Mouse (Mus musculus): Measurements from ENCODE around the gene Lrrc49. TPM values are rescaled to one million over a fixed set of nuclear protein-coding genes. Genes with fewer than 3 reads are reported as not detected.

The Lrrc49 gene
- total RNA-seq (2022) = 10 to 100 TPM; 54.6 to 70.3 (median 63.6) TPM

DNA sequence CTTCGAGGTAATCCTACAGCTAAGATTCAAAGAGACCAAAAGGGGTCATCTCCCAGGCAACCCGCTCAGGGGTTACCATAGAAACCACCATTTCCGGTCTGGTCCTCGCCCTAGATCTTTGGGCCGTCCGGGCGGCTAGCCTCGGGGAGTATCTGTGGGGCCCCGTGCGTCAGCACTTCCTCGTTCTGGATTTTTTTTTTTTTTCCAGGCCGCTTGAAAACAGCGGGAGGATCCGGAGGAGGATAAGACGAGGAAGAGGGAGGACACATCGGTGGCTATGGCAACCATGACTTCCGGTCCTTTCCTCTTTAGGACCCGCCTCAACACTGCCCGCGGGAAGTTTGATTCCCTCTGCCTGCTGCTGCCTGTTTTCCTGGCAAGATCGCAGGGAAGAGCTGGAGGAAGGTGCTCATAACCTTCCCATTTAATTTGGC, at the start of gene Lrrc49:
Gene Lrrc49, minus strand, starts transcription at position 268 of the 434 bp plus-strand sequence.
- DNase-seq (ENCODE audit: low spot score in 2 of 2) = peak; percentile 88 to 91

DNA sequence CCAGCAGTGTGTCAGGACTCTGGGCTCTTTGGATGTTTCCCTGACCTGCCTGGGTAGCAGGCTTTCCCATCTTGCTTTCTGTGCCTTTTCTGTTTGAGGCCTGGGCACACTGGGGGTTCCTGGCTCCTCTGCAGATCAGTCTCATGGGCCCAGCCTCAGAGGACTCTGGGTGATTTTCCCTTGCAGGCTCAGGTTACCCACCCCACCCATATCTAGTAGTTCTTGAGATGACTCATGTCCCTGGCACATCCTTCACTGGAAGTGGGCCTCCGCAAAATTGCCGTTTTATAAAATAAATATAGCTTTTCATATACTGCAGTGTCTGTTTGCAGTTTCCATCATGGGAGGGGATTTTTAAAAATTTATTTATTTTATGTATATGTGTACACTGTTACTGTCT, 46.4 kb upstream of the Lrrc49 start:
- DNase-seq (ENCODE audit: low spot score in 2 of 2) = no peak

DNA sequence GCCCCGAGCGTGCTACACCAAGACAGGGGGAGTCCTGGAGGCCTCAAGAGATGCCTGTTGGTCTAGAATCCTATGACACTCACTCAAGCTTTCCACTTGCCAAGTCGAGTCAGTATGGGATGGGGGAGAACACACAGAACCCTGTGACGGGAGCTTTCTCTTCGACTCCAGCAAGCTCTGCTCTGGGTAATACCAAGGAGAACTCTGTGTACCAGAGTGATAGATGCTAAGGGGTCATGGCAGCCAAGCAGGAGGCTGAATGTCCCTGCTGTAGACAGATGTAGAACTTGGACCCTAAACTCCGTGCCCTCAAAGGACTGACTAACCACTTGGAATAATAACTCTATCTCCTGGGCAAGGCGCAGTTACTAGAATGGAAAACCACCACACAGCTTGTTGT, 37.0 kb upstream of the Lrrc49 start:
- no peak for DNase-seq (ENCODE audit: low spot score in 2 of 2)

DNA sequence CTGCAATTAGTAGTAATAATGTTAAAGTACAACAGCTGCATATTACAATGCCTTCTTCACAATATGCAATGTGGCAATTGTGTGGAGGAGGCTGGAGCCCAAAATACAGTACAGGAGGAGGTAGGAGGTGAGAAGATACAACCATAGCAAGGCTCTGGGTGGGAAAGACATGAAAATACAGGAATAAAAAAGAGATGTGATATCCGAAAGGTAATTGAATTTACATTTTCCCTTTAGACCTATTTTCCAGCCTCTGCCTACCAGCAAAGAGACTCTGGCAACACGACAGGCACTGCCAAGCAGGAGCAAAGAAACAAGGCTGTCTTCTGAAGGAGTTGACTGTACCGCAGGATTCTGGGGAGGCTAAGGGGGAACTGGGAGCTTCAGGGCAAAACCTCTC, 31.7 kb upstream of the Lrrc49 start:
- no peak for DNase-seq (ENCODE audit: low spot score in 2 of 2)

DNA sequence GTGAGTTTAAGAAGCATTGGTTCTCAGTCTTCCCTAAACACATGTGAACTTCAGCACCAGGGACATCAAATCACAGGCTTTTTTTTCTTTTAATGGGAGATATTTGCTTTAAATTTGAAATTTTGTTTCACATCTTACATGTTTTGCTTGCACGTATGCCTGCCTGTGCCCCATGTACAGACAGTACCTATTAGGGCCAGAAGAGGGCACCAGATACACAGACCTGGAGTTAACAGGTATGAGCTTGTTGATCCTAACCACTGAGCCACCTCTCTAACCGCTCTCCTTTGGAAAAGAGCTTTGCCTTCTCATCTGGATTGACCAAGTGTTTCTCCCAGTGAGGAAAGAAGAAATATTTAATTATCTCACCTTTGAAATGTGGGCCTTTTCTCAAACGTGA, 30.3 kb upstream of the Lrrc49 start:
- no peak for DNase-seq (ENCODE audit: low spot score in 2 of 2)

- no peak for DNase-seq (ENCODE audit: low spot score in 2 of 2)
These were observed 27.9 kb upstream of the Lrrc49 start for GRCm38 (mm10) chr9:60715828-60716227.

GRCm38 (mm10) chr9:60715271-60715670, 27.3 kb upstream of the Lrrc49 start:
- DNase-seq (ENCODE audit: low spot score in 2 of 2) = no peak

GRCm38 (mm10) chr9:60714191-60714590, 26.2 kb upstream of the Lrrc49 start:
- DNase-seq (ENCODE audit: low spot score in 2 of 2) = peak in 1 of 2 experiments; percentile 56

DNA sequence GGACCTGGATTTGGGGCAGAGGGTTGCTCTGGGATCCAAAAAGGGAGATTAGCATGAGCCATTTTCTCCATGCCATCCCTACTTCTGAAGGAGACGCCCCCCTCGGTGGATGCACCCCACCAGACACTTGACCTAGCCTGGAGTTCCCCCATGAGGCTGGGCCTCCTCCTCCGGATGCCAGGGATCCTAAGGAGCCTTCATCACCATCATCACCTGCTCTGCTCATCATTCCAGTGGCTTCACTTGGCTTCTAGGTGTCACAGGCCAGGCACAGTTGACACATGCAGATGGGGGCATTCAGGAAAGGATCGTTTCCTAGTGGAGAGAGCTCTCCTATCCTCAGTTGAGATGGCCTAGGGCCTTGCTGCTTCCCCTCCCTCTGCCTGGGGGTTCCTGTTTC, 25.7 kb upstream of the Lrrc49 start:
- no peak for DNase-seq (ENCODE audit: low spot score in 2 of 2)

DNA sequence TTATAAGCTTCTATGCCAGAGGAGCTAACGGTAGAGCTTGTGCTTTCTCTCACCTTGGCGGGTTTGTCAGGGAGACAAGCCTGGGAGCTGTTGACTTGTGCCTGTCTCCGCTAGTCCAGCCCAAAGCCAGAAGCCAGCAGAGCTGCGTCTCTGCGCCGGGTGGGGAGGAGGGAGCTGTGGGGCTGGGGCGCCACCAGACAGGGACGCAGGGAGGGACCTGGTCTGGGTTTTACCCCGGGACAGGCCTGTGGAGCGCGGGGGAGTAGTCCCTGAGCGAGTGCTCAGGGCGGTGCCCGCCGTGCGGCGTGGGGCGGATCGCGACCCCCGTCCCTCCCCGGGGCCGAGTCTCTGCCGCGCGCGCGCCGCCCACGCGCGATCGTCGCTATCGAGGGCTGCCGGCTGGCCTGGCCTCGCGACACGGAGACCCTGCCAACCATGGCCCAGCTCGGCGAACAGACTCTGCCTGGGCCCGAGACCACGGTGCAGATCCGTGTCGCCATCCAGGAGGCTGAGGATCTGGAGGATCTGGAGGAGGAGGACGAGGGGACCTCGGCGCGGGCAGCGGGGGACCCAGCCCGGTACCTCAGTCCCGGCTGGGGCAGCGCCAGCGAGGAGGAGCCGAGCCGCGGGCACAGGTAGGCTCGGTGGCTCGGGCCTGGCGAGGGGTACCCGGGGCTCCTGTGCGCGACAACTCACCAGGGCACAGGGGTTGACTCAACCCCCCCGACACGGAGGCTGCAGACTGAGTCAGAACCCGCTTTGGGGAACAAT, 25.0 kb upstream of the Lrrc49 start, which contains the start of gene Larp6:
Gene Larp6, plus strand, starts transcription at position 219 of the 771 bp plus-strand sequence.
- peak; percentile 47 to 61 for DNase-seq (ENCODE audit: low spot score in 2 of 2)

DNA sequence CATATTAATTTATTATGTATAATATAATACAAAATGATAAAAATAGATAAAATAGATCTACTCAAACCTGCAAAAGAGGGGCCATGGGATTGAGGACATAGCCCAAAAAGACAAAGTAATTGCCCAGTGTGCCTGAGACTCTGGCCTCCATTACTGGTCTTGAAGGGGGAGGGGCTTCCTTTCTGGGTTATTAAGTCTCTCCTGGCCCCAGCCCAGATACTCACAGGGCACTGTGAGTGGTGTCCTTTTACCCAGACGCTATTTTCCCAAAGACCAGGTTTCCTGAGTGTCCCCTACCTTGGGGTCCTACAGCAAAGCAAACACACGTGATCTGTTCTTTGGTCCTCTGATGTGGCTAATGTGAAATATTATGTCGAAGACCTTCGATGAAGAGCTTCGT, 24.1 kb upstream of the Lrrc49 start:
- DNase-seq (ENCODE audit: low spot score in 2 of 2) = no peak

GRCm38 (mm10) chr9:60709721-60710120, 21.8 kb upstream of the Lrrc49 start:
- DNase-seq (ENCODE audit: low spot score in 2 of 2) = no peak

- no peak for DNase-seq (ENCODE audit: low spot score in 2 of 2)
These were observed 20.6 kb upstream of the Lrrc49 start for GRCm38 (mm10) chr9:60708606-60709005.

- DNase-seq (ENCODE audit: low spot score in 2 of 2) = no peak
These were observed 19.6 kb upstream of the Lrrc49 start for GRCm38 (mm10) chr9:60707594-60707993.

GRCm38 (mm10) chr9:60699581-60700231, 11.7 kb upstream of the Lrrc49 start:
- DNase-seq (ENCODE audit: low spot score in 2 of 2) = peak in 1 of 2 experiments; percentile 55

DNA sequence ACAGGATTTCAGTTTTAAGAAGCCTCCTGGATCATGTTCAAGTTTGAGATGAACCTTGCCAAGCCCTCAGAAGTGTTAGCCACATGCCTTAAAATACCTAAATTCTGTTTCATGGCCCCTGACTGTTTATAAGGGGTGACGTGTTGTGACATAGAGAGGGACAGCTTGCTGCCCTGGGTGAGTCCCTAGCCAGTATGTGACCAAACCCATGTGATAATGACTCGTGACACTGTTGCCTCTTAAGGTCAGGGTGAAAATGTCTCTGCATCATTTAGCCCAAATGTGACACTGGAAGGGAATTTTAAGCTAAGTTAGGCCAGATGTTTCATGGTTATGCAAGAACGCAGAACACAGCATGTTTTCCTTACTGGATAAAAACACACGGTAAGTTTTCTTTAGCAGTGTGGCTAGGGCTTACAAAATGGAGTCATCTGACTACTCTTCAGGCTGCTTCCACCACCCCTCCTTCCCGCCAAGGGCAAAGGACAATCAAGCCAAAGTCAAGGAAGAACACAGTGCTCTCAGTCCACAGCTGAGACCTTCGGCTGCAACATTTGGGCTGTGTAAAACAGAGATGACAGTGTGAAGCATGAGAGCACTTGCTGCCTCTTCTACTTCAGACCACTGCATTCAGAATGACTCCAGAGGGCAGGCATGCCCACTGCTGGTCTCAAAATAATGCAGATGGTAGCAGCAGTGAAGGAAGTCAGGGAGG, 8.5 kb upstream of the Lrrc49 start:
- DNase-seq (ENCODE audit: low spot score in 2 of 2) = no peak

GRCm38 (mm10) chr9:60693986-60694385, 6.0 kb upstream of the Lrrc49 start:
- no peak for DNase-seq (ENCODE audit: low spot score in 2 of 2)

DNA sequence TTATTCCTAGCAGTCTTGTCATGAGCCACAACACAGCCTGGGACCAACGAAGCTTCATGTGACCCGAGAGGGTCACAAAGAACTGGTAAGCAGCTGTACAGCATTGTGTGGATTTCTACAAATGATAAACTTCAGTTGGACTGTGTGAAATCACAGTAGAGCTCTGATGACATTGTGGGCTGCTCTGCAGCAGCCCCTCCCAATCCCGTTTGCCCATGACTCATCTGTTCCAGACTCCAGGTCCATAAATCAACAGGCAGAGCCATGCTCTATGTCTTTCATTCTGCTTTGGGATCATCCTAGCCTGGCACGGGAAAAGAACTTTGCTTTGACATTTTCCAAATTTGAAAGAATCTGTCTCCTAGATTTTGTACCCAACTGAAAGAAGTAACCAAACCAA, 4.7 kb upstream of the Lrrc49 start:
- no peak for DNase-seq (ENCODE audit: low spot score in 2 of 2)

DNA sequence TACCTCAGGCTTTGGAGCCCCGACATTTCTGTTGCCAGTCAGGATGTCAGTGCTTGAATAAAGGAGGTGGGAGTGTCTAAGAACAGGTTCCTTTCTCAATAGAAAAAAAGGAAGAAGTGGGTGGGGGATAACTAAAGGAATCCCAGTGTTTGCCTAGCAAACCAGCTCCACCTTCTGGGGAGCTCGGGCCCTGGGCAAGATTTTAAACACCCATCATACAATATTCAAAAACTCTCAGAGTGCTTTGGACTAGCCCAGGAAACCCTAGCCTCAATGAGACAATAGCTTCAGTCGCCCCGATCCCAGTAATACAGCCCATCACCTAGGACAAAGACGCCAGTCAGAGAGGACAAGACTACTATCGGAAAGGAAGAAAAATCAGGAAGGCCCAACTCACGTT, 543 bp downstream of the Lrrc49 start:
- DNase-seq (ENCODE audit: low spot score in 2 of 2) = no peak

GRCm38 (mm10) chr9:60682753-60683152, 5.2 kb downstream of the Lrrc49 start:
- no peak for DNase-seq (ENCODE audit: low spot score in 2 of 2)

DNA sequence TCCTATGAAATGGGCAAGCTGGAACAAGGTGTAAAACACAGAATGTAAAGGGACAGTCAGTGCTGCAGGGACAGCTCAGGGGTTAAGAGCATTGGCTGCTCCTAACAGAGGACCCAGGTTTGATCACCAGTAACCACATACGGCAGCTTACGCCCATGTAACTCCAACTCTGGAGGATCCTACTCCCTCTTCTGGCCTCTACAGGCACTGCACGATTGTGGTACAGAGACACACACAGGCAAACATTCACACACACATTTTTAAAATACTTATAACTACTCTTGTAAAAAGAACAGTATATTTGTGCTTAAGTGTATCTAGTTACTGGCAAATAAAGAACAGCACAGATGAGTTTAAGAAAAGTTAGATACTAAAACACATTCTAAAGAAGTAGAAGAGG, 7.0 kb downstream of the Lrrc49 start:
- DNase-seq (ENCODE audit: low spot score in 2 of 2) = no peak

DNA sequence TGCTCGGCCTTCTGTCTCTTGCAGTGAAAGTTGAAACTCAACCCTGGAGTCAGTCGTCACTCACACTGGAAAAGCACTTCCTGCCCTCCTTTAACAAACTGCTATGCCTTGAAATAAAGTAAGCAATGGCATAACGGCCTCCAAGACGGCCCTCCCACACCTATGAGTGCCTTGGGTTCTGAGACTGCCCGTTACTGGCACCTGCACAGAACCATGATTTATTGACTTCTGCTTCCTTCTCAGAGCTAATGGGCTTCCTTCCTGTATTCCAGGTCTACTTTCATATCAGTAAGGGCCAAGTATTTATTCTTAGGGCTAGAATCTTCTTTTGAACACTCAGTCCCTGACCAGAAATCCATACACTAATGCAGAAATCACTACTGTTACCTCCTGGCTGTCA, 9.0 kb downstream of the Lrrc49 start:
- no peak for DNase-seq (ENCODE audit: low spot score in 2 of 2)

Data from layer of hippocampus, adult 8-10 months (tissue).